Mouse (Mus musculus) testis, adult 2 months (tissue): ENCODE measurements around the gene Try10.
"Not testable (repeated sequence)": the region's sequence is repeated elsewhere in the genome, so short reads cannot be mapped to it uniquely, and the experiment has no call there.

Experiments used
- CTCF ChIP-seq: fragments of 200-500 bp; IDR thresholded peaks from 2 replicates; pipeline ENCODE4 v1.5.1; 2012; ENCODE audit warnings: low read depth, mild to moderate bottlenecking, inconsistent platforms, low read length, moderate library complexity; ENCODE audit not compliant: control insufficient read depth, insufficient read depth, insufficient replicate concordance
- POLR2A ChIP-seq: fragments of 200-500 bp; IDR thresholded peaks from 2 replicates; pipeline ENCODE4 v1.6.1; 2012; ENCODE audit warnings: low read depth, mild to moderate bottlenecking, inconsistent platforms, low read length, moderate library complexity; ENCODE audit not compliant: control insufficient read depth

GRCm38 (mm10) chr6:41392056-41392455 lies 38.2 kb downstream of the Try10 start, which contains the start of gene Gm5771:
- TF ChIP-seq CTCF, POLR2A: not testable (repeated sequence)
